Mouse (Mus musculus): ENCODE measurements at regions not wholly inside any gene's neighbourhood (a gene's known extent, or its start where the extent isn't known, plus 50 kb on each side); places are given as distances from the start of the nearest gene placed in this dataset.

GRCm38 (mm10) chr5:119952085-119952484, 119.6 kb downstream of the Tbx5 start:
- no peak for TF ChIP-seq CTCF (IDR thresholded peaks at IDR 0.05; ENCODE audit: borderline replicate concordance, control insufficient read depth, extremely low read depth, insufficient read depth, low read length, poor library complexity)
- TF ChIP-seq POLR2A (IDR thresholded peaks at IDR 0.05; ENCODE audit: control insufficient read depth, extremely low read depth, insufficient read depth, low read length, poor library complexity): no peak

All from thymus, adult 2 months (tissue).